Mouse (Mus musculus): ENCODE measurements around the gene Spa17.

Gene Spa17

DNA sequence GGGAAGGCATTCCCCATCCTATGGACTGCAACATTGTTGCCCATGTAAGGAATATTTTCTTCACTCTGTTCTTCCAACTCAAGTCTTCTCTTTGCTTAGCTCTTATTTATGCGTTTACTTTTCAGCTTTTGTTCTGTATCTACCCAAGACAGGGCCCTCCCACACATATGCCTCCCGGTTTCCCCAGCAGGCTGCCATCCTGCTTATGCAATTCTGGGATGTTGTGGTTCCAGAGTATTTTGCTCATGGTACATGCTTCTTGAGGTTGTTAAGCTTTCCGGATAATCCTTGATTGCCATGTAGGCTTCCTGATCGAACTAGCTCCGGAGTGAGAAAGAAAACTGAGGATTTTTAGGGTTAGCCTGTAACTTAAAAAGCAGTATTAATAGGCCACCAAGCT, 1.7 kb upstream of the Spa17 start:
- peak; percentile 25 for DNase-seq

DNA sequence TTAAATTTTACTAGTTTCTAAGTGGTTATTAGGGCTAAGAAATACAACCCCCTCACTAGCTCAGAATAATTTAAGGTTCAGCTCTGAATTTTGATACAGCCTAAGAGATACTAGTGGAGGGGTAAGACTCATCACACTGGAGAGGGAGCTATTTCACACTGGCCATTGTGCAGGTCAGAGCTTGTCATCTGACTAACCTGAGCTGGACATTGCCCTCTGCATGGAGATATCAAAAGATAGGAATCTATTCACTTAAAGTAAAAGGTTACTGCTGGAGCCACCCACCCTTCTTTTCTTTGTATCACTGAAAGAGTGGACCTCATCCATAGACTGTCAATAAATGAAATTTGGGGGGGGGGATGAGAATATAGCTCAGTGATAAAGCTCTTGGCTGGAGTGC, 794 bp upstream of the Spa17 start:
- no peak for DNase-seq

DNA sequence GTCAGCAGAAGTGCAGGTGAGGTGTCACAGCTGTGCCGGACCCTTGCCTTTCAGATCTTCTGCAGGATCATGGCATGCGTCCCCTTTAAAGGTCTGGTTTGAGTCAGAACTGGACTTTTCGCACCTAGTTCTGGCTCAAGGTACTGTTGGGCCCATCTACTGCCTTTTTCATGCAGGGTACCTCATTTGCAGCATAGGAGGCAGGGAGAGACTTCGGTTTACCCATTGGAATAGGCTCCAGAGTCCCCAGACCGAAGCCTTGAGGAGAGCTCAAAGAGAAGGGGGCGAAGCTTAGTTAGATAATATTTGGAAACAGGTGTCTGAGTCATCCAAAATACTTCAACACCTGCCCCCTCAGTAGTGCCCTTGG, 374 bp upstream of the Spa17 start:
- no peak for DNase-seq

DNA sequence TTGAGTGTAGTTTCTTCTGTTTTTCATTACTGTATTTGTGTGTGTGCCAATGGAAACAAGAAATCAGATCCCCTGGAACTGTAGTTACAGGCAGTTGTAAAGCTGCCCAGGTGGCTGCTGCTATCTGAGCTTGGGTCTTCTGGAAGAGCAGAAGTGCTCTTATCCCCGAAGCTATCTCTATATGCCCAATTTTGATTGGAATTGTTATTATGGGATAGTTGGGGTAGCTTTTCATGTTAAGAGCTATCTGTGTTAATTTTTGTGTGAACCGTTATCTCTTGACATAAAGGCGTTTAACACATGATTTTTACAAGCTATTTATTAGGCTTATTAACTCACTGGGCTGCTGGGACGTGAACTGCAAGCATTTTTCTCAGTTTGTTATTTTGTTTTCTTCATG, 4.0 kb downstream of the Spa17 start:
- DNase-seq, result no peak

DNA sequence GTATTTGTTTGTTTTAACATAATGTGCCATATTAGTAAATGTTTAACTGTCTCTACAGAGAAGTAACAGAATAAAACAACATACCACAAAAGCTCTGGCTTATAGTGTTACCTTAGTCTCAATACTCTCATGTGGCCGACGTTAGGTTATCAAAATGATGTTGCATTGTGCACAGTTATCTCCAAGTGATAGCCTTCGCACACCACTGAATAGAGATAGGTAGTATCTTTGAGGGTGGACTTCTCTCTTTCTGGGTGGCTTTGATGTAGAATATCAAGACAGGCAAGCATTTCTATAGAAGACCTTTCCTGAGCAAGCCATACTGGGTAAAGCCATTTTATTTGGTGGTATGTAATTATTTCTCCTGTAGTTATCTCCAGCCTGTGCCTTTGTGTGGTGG, 8.4 kb downstream of the Spa17 start:
- no peak for DNase-seq

DNA sequence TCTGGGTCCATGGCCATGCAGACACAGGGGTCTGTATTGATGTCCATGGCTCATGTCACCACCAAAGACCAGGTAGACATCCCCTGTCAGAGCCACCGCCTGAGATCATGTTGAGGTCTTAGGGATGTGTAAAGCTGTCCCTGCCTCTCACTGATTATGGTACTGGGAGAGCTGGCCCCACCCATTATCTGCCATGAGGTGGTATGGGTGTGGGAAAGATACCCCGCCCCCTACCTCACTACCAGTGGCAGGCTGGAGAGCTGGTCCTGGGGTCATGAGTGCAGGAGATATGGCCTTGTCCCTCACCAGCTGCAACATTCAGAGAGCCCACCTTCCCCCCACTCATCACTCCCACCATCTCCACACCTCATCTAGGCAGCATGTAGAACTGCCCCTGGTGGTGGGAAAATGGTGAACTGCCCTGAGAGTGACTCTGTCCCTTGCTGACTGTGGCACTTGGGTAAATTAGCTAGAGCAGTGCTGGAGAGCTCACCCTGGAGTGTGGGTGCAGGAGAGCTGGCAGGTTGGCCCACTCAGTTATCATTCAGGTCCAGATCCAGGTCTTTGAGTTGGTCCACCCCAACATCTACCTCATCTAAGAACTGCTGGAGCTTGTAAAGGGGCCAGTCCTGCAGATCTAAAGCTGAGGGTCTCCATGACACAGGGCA, 12.8 kb downstream of the Spa17 start:
- no peak for DNase-seq

DNA sequence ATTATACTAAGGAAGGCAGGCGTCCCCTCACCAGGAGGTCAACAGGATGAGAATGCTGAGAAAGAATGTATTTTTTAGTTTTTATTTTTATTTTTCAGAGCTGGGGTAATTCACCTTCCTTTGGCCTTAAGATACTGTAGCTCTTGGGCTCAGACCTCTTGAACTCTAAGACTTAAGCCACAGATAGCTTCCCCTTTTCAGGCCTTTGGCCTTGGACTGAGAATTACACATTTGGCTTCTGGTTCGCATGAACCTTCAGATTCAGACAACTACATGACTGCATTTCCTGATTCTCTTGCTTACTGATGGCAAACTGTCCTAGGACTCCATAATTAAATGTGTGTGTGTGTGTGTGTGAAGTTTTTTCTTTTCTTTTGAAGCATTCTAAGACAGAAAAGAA, 14.9 kb downstream of the Spa17 start:
- DNase-seq, result no peak

DNA sequence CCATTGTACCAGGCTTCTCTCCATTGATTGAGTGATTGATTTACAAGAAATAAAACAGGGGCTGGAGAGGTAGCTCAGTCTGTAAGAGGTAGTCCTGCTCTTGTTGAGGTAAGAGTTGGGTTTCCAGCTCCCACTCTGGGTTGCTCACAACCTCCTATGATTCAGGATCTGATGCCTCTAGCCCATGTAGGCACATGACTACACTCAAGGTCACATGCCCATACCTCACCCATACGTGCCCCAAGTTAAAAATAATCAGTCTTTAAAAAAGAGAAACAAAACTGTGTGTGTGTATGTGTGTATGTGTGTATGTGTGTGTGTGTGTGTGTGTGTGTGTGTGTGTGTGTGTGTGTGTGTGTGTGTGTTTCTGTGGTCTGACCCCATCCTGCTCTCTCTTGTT, 18.0 kb downstream of the Spa17 start:
- DNase-seq, result no peak

DNA sequence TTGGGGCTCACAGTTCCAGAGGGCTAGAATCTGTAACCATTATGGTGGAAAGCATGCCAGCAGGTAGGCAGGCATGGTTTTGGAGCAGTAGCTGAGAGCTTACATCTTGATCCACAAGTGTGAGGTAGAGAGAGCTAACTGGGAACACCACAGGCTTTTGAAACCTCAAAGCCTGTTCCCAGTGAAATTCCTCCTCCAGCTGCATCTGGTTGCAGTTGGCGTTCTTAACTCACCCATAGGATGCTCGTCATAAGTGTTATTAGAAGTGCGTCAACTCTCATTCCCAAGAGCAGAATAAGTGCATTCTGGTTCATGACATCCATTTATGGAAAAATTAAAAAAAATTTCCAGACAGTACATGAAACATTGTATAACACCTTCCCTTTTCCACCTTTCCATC, 19.8 kb downstream of the Spa17 start:
- DNase-seq, result no peak

DNA sequence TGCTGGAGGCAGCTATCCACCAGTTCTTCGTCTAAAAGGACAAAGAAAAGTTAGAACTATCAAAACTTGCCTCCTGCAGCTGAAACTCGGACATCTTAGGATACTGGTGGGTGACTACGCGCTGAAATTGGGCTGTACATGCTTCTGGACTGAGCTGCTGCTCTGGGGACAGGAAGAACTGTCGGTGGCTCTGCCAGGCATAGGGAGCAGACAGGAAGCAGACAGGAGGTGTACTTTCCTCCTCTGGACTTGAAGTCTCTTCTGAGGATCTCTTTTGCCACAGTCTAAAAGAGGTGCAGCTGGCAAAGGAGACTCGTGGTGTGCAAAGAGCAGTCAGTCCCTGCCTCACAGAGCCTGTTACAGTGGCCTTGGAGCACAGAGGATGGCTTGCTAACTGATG, 20.9 kb downstream of the Spa17 start:
- DNase-seq, result no peak

DNA sequence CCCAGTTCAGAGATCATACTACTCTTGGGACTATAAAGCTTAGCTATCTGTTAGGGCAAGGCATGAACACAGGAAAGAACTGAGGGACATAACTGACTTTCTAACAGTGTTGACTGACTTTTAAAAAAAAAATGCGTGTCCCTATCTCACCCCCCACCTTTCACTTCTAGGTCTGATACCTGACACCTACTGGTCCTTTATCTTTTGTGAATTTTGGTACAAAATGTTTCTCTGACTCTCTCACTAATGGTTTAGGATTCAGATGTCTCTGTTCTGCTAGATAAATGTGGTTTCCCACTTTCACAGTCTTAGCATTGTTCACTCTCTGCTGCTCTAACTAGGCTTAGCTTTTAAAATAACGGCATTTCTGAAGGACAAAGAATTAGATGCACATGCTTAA, 21.5 kb downstream of the Spa17 start:
- DNase-seq, result no peak

DNA sequence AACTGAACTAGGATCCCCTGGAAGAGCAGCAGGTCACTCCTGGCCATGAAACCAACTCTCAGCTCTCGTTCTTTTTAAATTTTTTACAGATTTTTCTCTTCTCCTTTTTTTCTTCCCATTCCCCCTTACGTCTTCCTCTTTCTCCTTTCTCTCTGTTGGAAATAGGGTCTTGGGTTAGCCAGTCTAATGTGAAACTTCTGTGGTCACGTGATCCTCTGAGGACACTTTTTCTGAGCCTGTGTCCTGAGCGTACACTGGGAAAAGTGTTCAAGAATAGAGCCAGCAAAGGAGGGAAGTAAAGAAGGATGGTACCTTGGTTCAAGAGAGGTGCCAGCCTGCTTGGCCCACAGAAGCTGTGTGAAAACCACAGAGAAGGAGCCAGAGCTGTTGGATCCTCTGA, 23.1 kb downstream of the Spa17 start:
- DNase-seq, result no peak

DNA sequence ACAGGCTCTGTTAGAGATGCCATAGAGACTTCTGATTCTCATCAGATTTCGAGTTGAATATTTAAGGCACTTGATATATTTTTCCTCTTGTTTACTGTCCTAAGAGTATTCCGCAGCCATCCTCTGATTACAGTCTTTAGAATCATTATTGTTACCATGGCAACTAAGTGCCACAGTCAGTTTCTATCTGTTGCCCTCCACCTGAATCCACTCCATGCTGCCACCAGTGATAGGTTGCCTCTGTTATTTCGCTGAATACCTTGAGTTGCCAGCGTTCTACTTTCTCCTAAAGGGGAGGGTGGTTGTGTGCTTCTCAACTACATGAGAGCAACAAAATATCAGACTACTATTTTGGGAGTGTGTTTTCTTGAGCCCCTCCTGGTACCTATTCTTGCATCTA, 26.8 kb downstream of the Spa17 start:
- DNase-seq, result no peak

DNA sequence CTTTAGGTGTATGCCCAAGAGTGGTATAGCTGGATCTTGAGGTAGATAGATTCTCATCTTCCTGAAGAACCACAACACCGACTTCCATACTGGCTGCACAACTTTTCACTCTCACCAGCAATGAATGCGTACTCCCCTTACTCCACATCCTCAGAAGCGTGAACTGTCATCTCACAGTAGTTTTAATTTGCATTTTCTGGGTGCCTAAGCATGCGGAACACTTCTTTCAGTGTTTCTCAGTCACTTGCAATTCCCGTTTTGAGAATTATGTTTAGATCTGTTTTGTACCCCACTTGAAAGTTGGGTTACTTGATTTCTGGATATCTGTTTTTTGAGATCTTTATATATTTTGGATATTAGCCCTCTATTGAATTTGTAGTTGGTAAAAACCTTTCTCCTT, 29.9 kb downstream of the Spa17 start:
- no peak for DNase-seq

DNA sequence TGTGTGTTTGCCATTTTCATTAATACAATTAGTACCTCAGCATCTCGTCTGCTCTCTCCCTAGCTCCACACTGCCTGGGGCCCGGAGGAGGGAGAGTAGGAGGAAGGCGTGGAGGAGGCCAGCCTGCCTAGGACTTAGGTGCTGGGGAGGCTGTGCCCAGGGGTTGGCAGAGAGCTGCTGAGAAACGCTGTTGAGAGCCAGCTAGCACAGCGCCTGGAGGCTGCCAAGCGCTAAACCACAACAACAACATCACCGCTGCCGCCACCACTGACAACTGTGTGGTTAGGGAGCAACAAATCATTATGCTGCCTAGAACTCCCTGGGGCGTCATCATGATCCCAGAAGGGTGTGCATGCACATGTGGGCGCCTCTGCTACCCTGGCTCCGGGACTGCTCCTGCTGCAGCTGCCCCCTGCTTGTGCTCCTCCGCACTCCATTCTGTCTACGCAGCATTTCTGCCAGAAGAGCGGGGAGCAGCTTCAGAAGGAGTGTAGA, 37.0 kb downstream of the Spa17 start:
- no peak for DNase-seq

DNA sequence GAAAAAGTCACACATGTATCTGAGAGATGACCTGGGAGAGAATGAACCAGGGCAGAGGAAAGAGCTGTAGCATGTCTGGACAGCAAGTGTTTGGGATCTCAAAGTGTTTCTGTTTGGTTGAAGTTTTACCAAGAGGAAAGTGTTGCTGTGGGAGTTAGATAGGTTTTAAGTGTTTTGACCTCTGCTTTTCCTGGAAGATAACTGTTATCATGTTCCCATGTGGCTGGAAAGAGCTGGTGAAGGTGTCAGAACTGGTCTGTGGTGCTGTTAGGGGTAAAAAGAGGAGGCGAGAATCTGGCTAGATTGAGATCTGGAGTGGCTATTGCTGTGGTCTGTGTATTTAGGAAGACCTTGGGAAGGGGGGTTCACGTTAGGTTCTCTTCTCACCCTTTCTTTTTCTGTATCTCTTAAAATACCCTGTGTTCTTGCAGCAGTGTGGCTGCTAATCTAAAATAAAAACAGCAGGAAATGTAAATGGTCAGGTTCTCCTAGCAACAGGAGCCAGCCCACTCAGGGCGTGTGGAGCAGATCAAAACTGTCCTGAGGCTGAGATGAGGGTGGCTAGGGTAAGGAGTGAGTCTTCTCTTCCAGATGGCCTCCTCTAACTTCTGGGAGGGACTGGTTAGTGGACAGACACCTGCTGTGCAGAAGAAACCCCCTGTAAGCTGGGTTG, 41.2 kb downstream of the Spa17 start:
- no peak for DNase-seq

DNA sequence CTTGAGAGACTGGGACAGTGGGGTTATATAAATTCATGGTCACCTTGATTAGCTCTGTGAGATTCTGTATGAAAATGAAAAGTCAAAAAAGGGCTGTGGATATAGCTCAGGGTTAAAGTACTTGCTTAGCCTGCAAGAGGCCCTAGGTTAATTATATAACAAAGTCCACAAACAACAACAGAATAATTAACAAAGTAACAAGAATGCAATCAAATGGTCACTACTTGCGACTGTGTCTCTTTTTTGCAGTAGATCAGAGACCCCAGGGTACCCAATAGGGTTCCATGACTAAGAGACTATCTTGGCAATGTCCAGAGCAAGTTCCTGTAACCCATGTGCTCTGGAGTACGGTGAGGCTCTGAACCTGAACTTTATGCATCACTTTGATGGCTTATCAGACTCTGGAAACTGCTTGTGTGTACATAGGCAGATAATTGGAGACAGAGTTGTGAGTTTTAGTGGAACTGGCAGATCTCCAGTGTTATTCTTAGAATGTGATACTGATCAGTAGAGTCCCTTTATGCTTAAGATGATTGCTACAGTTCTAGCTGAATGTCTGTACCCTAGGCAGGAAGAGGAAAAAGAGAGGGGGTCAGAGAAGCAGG, 44.2 kb downstream of the Spa17 start:
- DNase-seq, result no peak

DNA sequence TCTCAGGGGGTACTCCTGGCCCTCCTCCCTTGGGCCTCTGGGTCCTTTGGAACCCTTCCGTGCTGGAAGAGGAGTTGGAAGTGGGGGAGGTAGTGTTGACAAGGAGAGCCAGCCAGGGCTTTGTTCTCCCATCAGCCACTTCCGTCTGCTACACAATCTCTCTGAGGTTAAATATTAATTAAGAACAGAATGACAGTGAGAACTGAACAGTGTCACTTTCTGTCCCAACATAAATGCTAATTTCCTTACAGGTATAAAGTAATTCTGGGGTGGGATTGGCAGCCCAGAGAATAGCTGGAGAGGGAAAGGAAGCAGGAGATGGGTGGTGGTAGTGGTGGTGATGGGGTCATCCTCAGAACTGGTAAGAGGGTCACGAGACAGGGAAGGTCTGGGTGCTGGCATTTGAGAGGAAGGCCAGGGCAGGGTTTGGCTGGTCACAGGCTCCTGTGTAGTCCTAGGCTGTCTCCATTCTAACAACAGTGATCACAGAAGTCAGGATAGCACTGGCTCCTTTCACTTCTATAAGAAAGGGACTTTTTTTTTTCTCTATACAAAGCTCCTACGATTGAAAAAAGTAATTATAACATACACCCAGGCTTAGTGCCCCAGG, 44.8 kb downstream of the Spa17 start:
- DNase-seq, result no peak

DNA sequence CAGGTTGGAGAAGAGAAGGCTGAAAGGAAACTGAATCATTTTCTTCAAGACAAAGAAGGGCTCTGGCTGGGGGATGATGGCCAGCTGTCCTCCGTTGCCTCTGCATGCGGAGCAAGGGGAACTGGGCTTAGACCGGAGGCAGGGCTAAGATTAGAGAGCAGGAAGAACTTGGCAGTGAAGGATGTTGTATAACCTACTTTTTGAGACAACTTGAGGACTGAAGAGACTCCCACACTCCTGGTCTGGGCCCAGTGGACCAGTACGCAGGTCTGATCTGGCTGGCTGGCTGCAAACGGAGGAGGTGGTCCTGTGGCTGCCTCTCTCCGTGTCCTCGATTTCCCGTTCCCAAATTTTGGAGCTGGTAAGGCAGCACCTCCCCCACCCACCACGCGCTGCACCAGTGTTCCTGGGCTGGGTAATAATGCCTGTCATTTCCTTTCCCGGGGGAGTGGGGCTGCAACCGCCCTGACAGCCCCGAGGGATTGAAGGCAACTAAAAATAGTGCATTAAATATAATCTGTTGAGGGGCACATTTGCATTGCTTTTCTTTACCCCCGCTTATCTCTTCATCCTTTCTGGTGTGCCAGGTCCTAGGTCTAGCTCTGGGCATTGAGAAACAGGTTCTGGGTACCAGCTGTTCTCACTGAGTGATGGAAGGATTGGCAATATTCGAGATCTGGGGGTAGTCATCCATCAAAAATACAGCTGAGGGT, 45.5 kb downstream of the Spa17 start:
- DNase-seq, result no peak

DNA sequence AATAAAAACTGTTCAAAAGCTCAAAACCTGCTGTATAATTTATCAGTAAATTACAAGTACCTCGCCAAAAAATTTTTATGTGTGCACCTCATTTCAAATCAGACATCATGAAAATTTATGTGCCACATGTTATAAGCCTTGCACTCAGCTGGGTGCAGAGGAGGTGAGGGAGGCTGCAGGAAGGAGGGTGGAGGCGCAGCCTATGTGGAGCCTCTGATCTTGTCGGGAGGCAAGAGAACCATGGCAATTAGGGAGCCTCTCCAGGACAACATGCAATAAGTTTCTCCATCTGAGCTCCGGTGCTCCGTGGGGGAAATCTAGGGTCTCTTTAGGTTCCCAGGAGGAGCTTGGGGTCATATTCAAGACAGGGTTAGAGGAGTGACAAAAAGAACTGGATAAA, 46.1 kb downstream of the Spa17 start:
- DNase-seq, result no peak

DNA sequence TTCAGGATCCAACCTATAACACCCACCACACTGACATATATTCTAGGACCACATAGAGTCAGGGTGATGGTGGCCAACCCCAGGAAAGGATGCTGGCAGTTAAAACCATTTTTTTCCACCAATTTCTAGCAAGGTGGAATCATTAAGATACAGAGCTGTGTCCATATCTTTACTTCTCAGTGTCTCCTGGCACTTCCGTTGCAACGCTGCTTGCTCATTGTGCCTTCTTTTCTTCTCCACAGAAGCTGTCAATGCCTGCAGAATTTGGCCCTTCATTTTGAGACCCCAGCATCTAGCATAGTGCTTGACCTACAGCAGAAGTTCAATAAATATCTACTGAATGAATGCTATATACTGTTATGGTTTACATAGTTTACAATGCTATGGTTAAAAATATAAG, 46.5 kb downstream of the Spa17 start:
- no peak for DNase-seq

DNA sequence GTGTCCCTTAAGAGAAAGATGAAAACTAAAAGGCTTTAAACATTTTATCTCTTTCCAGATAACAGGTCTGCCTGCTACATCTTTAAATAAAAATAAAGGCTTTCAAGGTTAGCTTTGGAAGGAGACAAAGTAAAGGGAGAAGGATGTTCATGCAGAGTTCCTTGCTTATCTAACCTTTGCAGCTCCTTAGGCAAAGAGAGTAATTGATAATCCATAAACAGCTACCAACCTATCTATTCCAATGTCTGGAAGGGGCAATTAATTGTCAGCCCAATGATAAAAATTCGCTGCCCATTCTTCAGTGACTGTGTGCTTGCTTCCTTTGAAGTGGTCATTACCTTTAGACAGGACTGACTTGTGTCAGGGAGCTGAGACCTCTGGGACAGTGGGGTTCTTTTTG, 49.7 kb downstream of the Spa17 start:
- DNase-seq, result no peak

DNA sequence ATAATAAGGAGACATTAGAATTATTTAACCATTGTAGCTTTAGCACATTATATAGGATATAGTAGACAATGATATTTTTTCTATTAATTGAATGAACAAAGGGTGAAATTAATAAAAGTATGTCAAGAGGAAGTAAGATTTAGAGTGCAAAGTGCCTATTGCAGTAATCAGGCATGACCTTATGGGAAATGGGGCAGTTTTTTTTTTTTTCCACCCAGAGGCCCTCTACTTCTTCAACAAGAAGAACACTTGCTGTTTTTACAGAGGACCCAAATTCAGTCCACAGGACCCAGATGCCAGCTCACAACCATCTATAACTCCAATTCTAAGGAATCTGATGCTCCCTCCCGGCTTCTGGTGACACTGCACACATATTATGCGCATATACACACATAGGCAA, 52.9 kb downstream of the Spa17 start:
- DNase-seq, result no peak

DNA sequence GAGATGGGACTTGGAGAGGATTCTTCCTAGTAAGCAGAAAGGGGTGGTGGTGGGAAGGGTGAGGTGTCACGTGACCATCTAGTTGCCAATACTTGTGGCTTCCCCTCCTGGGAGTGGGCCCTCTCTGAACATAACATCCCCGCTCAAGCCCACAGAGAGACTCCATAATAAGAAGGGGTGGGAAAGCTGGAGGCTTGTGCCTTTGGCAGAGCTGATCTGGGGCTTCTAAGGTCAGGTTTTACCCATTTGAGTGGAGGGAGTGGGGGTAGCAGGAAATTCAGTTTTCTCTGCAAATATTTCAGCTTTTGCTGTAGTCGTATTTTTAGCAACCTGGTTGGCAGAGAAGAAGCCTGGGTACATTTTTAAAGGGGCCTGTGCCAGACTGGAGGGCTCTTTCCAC, 57.2 kb downstream of the Spa17 start:
- no peak for DNase-seq

Data from cerebellum, adult 9-11 months (tissue).